ENCODE assay signal across 1 mouse cellular context in the genomic region with DNA sequence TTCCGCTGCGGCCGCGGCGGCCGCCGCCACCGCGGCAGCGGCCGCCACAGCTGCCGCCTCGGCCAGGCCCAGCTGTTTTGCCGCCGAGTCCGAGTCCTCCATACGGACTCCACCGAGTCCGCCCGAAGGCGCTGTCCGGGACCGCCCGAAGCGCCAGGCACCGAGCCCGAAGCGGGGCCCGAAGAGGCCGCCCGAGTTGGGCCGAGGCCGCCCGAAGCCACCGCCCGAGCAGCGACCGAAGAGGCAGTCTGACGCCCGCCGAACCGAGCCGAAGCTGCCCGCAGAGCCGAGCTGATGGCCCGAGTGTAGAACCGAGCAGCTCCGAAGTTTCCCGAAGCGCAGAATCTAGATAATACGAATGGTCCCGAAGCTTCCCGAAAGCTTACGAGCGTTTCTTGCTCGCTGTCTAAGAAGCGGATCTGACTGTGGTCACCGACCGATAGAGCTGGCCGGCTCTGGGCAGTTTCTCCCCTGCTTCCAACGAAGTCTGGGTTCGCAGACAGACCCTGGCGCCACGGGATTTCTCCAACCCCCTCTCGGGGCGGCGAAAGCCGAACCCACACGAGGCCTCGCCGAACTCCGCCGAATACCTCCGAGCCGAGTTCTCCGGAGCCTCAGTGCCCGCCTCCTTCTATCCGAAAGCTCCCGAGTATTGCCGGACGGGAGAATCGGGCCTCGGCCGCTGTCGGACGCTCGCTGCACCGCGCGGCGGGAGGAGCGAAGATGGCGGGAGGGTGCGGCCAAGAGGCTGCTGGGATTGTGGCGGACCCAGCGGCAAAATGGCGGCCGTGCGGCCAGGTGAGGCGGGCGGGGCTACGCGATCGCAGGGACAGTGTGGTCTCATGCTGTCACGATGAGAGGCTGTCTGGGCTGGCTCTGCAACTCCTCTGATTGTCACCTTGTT.
A peak's percentile ranks its signal among the peaks of the same experiment; 100 is the strongest.
TF ChIP-seq lines count a peak whose summit lies in the region.

A gene (minus strand): TSS at position 222 of the 904 bp plus-strand sequence.
A gene (plus strand): TSS at position 271 of the 904 bp plus-strand sequence.

TF ChIP-seq in CH12.LX, 34 proteins besides CTCF, POLR2A, EP300 and RAD21:
- TF ChIP-seq PAX5 (IDR thresholded peaks at IDR 0.05; ENCODE audit: low read length) (no peak), GABPA (IDR thresholded peaks at IDR 0.05; ENCODE audit: insufficient replicate concordance, low read depth, low read length) (no peak), TCF12 (IDR thresholded peaks at IDR 0.05; ENCODE audit: low read depth, low read length) (peak; percentile 93), USF1 (IDR thresholded peaks at IDR 0.05; ENCODE audit: low read depth, low read length) (no peak), ZMIZ1 (IDR thresholded peaks at IDR 0.05; ENCODE audit: low read depth, low read length) (peak; percentile 50; the same call in 1 of the 2 replicates), MXI1 (IDR thresholded peaks at IDR 0.05; ENCODE audit: low read depth, low read length) (peak; percentile 43), RCOR1 (conservative IDR thresholded peaks at IDR 0.05; ENCODE audit: low read depth, low read length) (no peak), MYC (IDR thresholded peaks at IDR 0.05; ENCODE audit: low read depth, low read length) (no peak), JUN (IDR thresholded peaks at IDR 0.05; ENCODE audit: insufficient read depth, low read depth, low read length) (no peak), CHD2 (IDR thresholded peaks at IDR 0.05; ENCODE audit: low read length) (no peak), BHLHE40 (IDR thresholded peaks at IDR 0.05; ENCODE audit: low read depth, low read length) (no peak), KAT2A (IDR thresholded peaks at IDR 0.05; ENCODE audit: insufficient replicate concordance, low read length) (peak; percentile 62; the same call in 1 of the 2 replicates), ZC3H11A (IDR thresholded peaks at IDR 0.05; ENCODE audit: low read depth, low read length) (no peak), HCFC1 (IDR thresholded peaks at IDR 0.05; ENCODE audit: low read depth, low read length) (peak; percentile 74), MAZ (IDR thresholded peaks at IDR 0.05; ENCODE audit: low read depth, low read length) (no peak), TBP (conservative IDR thresholded peaks at IDR 0.05; ENCODE audit: low read depth, low read length) (0 out of 2 replicates have a peak, but pooled peaks have one; percentile 82), ELF1 (IDR thresholded peaks at IDR 0.05; ENCODE audit: low read depth, low read length) (no peak; the same call in 1 of the 2 replicates), MAX (IDR thresholded peaks at IDR 0.05; ENCODE audit: low read length) (peak; percentile 68; the same call in 1 of the 2 replicates), E2F4 (IDR thresholded peaks at IDR 0.05; ENCODE audit: insufficient replicate concordance, low read depth, low read length) (no peak), ZNF384 (IDR thresholded peaks at IDR 0.05; ENCODE audit: low read depth, low read length) (no peak), IRF4 (IDR thresholded peaks at IDR 0.05; ENCODE audit: low read depth, low read length) (no peak; the same call in 1 of the 2 replicates), JUND (conservative IDR thresholded peaks at IDR 0.05; ENCODE audit: low read depth, low read length) (no peak), UBTF (IDR thresholded peaks at IDR 0.05; ENCODE audit: low read depth, low read length) (0 out of 2 replicates have a peak, but pooled peaks have one; percentile 42), CHD1 (IDR thresholded peaks at IDR 0.05; ENCODE audit: low read depth, low read length) (no peak), SIN3A (IDR thresholded peaks at IDR 0.05; ENCODE audit: low read length) (peak; percentile 24; the same call in 1 of the 2 replicates), MEF2A (IDR thresholded peaks at IDR 0.05; ENCODE audit: borderline replicate concordance, low read depth, low read length) (no peak; the same call in 1 of the 2 replicates), USF2 (conservative IDR thresholded peaks at IDR 0.05; ENCODE audit: low read depth, low read length) (no peak), NELFE (IDR thresholded peaks at IDR 0.05; ENCODE audit: low read depth, low read length) (peak; percentile 88), ETS1 (conservative IDR thresholded peaks at IDR 0.05; ENCODE audit: low read depth, low read length) (no peak), SMC3 (IDR thresholded peaks at IDR 0.05; ENCODE audit: low read depth, low read length) (no peak), NRF1 (IDR thresholded peaks at IDR 0.05; ENCODE audit: low read depth, low read length) (peak; percentile 72), POLR2AphosphoS2 (IDR thresholded peaks at IDR 0.05; ENCODE audit: low read depth, low read length) (no peak), MAFK (IDR thresholded peaks at IDR 0.05; ENCODE audit: insufficient replicate concordance, low read length) (no peak), ZKSCAN1 (IDR thresholded peaks at IDR 0.05; ENCODE audit: borderline replicate concordance, low read depth, low read length) (no peak)
TF ChIP-seq in CH12.LX: peak in this region for 11.
